Mouse (Mus musculus) gastrocnemius, postnatal 14 days (tissue): ENCODE results near the gene Gm20604. TPM values are rescaled to one million over a fixed set of nuclear protein-coding genes. Genes with fewer than 3 reads are reported as not detected.

Source experiments
- DNase-seq: peaks from one replicate; pipeline ENCODE4 v3.0.0; 2021; ENCODE audit warnings: mixed read lengths
- intact Hi-C: fragments of 180-260 bp; cut with DNase I; formaldehyde crosslinking; loops from one replicate; pipeline ENCODE4 v1.15.1; 2025; ENCODE audit warnings: low total_unique reads
- long read RNA-seq, 2 experiments: library from polyadenylated mRNA; stranded (forward); transcript quantifications; one replicate each; pipeline ENCODE4 v2.0.0; 2021
- total RNA-seq, 2 experiments: library from RNA; stranded (reverse); gene quantifications; 2 replicates each; pipeline ENCODE4 v1.2.3; 2021

Gm20604 gene
- total RNA-seq: 1 to 10 TPM; 3.0 to 3.1 TPM
- long read RNA-seq, experiment 1, partial matches to known transcripts: 2 of 6 reads
- long read RNA-seq, experiment 1, other reads (novel, unspliced or antisense): 0 of 6 reads
- long read RNA-seq, experiment 2, partial matches to known transcripts: 0 of 2 reads
- long read RNA-seq, experiment 2, other reads (novel, unspliced or antisense): 0 of 2 reads

DNA sequence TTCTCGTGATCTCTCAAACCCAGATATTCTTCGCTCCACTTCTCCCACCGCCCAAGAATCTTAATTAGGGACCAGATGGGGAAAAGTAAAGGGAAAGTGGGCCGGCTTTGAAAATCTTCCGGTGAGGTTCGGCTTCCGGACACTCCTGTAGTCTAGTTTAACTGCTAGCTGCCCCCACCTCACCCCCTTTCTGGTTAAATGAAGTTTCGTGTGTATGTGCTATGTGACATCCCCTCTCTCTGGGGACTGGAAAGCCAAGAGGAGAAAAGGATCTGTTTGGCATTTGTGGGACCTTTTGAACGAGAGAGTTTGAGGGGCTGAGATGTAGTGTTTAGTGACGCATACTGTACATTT lies at the start of gene Gm20604:
Gm20604 (minus strand) TSS at position 270 of the 354 bp plus-strand sequence.
- intact Hi-C loops: no loop called here
- no peak for DNase-seq

- no peak for DNase-seq
- intact Hi-C loops: no loop called here
These were observed 41.1 kb upstream of the Gm20604 start for GRCm38 (mm10) chr12:102799528-102799927.

- intact Hi-C loops: no loop called here
- DNase-seq: no peak
These were observed 29.5 kb upstream of the Gm20604 start for GRCm38 (mm10) chr12:102787927-102788326.

- intact Hi-C loops: no loop called here
- DNase-seq: no peak
These were observed 27.1 kb upstream of the Gm20604 start for GRCm38 (mm10) chr12:102785593-102785985.

GRCm38 (mm10) chr12:102784899-102785592 lies 26.6 kb upstream of the Gm20604 start:
- intact Hi-C loops: no loop called here
- DNase-seq: no peak

DNA sequence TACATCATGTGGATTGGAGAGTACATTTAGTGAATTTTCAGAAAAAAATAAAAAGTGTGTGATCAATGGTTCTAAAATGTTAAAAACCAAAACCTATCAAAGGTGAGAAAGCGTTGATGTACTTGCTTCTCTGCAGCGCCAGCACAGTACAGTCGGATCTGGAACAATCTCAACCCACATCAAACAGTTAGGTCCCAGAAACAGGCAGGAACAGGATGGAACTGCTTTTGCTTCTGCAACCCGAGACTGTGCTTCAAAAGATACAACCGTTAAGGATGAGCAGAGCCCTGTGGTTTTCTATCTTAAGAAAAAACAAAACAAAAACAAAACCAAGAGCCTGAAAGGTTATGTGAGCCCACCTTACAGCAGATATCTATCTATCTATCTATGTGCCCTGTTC lies 24.4 kb upstream of the Gm20604 start:
- intact Hi-C loops: no loop called here
- DNase-seq: no peak

DNA sequence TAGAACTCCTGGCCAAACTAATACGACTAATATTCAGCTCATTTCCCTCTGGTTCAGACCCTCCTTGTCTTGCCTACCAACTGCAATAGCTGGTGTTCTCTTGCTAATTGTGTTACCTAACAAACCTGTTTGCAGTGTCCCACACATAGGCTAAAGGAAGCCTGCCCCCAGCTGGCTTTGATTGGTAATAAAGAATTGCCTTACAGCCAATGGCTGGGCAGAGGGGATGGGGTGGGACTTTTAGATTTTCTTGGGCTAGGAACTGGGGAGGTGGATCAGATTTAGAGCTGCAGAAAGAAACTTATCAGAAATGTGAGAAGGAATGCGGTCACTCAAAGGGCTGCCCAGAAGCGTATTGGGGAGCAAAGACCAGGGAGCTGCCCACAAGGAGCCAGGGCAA lies 21.0 kb upstream of the Gm20604 start:
- no peak for DNase-seq
- intact Hi-C loops: no loop called here

- intact Hi-C loops: no loop called here
These were observed 19.7 kb upstream of the Gm20604 start for GRCm38 (mm10) chr12:102778151-102778550.

DNA sequence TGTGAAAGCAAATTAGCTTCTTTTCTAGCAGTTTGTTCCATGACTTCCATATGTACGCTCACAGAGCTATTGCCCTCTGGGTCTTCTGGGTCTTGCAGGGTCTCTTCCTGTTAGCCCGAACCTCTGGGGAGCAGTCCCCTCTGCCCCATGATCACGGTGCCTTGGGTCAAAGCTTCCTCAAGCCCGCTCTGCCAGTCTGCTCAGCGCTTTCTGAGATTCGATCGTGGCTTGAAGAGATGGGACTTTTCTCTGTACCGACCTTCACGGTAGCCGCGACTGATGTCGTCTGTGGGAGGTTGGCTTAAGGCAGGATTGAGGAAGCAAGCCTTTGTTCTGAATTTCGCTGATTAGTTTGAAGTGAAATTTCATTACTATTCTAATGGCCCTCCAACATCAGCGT lies 17.6 kb upstream of the Gm20604 start:
- intact Hi-C loops: no loop called here

More at GRCm38 (mm10) chr12:102778151-102778550, 19.7 kb upstream of the Gm20604 start:
- DNase-seq: no peak

GRCm38 (mm10) chr12:102772676-102773075 lies 14.2 kb upstream of the Gm20604 start:
- intact Hi-C loops: no loop called here

More for the DNA sequence above, 17.6 kb upstream of the Gm20604 start:
- no peak for DNase-seq

GRCm38 (mm10) chr12:102771601-102772000 lies 13.1 kb upstream of the Gm20604 start:
- intact Hi-C loops: no loop called here
- DNase-seq: no peak

More at GRCm38 (mm10) chr12:102772676-102773075, 14.2 kb upstream of the Gm20604 start:
- no peak for DNase-seq

GRCm38 (mm10) chr12:102769000-102769399 lies 10.5 kb upstream of the Gm20604 start:
- DNase-seq: no peak
- intact Hi-C loops: loop anchor here (10.0 kb wide), 1 partner anchor 106 kb away; the partner anchor contains the start of gene Btbd7

DNA sequence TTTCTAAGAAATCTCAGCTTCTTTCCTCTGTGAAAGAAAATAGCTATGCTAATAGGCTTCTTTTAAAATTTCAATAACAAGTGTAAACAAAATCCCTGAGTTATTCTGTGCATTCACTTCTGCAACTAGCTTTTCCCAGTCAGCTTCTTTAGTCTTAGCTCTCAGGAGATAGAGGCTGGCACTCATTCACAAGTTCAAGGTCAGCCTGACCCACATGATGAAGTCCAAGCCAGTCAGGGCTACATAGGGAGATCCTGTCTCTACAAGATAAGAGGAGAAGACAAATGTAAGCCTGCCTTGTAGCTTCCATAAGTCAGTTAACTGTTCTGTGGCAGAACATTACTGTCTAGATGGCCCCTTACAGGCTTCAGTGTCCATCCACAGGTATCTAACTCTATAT lies 5.2 kb upstream of the Gm20604 start:
- intact Hi-C loops: loop anchor here (10.0 kb wide), 1 partner anchor 111 kb away; the partner anchor contains the start of gene Btbd7
- no peak for DNase-seq

DNA sequence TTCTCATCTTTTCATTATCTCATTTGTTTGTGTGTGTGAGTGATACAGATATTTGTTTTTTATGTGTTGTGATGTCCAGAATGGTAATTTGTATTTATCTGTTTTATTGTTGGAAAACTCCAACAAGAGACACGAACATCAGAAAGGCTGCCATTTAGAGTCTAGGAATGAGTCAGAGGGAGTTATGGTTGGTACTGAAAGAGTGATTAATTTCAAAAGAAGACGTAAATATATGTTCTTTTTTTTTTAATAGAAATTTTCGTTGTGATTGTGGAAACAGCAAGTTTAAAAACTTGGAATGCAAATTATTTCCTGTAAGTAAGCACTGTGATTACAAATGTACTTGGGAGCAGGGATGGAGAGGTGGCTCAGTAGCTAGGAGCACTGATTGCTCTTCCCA lies 3.2 kb upstream of the Gm20604 start:
- intact Hi-C loops: loop anchor here (10.0 kb wide), 1 partner anchor 113 kb away; the partner anchor contains the start of gene Btbd7
- no peak for DNase-seq

DNA sequence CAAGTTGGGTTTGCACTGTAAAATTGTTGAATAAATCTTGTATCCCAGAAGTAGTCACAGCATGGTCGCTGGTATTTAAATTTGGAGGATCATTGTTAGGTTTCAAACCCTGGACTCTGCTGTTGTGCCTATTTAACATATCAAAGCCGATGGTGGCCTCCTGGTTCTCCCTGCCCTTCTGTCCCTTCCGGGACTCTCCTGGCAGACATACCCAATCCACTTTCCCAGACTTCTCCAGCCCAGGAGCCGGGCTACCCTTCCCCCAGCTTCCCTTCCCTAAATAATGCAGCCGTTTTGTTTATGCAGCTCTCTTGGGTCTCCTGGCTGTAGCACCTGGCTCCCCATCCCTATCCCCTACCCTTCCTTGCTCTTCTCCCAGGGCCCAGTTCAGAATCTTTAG lies 464 bp upstream of the Gm20604 start:
- DNase-seq: no peak
- intact Hi-C loops: no loop called here

DNA sequence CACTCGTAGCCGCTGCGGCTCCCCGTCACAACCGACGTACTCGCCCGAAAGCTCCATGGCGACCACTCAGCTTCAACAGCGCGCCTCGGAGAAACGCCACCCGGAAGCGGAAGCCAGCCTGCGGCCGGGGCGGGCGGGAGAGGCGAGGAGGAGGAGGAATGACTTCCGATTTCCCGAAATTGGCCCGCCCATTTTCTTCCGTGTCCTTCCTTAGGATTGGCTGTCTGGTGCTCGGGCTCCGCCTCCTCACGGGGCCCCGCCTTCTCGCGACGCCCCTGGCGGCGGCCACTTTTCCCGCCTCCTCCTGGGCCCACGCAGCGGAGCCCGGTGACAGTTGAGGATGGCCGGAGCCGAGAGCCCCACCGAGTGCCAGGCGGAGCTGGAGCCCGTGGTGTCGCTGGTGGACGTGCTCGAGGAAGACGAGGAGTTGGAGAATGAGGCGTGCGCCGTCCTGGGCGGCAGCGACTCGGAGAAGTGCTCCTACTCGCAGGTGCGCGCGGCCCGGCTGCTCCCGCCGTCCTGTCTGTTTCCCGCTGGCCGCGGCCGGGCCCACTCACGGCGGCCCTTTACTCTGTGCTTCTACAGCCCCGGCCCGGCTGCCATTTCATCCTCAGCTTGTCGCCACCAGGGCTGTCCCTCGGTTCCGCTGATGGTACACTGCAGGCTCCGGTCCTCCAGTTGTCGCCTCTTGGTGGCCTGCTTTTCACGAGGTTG lies 626 bp downstream of the Gm20604 start, which contains the start of the genes Gm28051, Gon7 and Ubr7:
Gm28051 (minus strand) TSS at position 77 of the 714 bp plus-strand sequence.
Gon7 (minus strand) TSS at position 115 of the 714 bp plus-strand sequence.
Ubr7 (plus strand) TSS at position 279 of the 714 bp plus-strand sequence.
- intact Hi-C loops: no loop called here
- DNase-seq: peak; percentile 97

GRCm38 (mm10) chr12:102757055-102757688 lies 1.3 kb downstream of the Gm20604 start:
- intact Hi-C loops: no loop called here

GRCm38 (mm10) chr12:102756304-102756703 lies 2.2 kb downstream of the Gm20604 start:
- intact Hi-C loops: no loop called here
- DNase-seq: peak; percentile 11

More at GRCm38 (mm10) chr12:102757055-102757688, 1.3 kb downstream of the Gm20604 start:
- no peak for DNase-seq

- no peak for DNase-seq
- intact Hi-C loops: no loop called here
These were observed 10.2 kb downstream of the Gm20604 start for GRCm38 (mm10) chr12:102748256-102748655.

DNA sequence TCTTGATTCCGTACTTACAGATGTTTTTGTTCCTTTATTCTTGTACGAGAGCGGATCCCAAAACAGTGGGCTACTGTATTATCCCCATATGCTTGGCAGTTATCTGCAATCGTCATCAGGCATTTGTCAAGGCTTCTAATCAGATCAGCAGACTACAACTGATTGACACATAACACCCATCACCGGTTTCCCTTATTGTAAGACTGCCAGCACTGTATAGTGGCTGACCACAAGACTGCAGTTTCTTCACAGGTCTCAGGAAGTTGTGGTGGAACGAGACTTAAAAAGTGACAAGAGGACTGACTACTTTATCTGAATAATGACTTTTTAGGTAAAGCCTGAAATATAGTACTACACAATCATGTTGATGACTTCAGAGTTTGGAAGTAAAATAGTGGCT lies 13.6 kb downstream of the Gm20604 start:
- intact Hi-C loops: no loop called here
- no peak for DNase-seq
